Mouse (Mus musculus) layer of hippocampus, adult 18-20 months (tissue): Measurements from ENCODE around the gene Dkkl1. TPM values are rescaled to one million over a fixed set of nuclear protein-coding genes. Genes with fewer than 3 reads are reported as not detected.

ENCODE experiments used
- DNase-seq, 2 experiments: peaks; one replicate each; pipeline ENCODE4 v3.0.0; 2022; ENCODE audit warnings: low spot score in 2 of 2
- microRNA-seq, 2 experiments: library from miRNA; unstranded; fragments of <30 nt; microRNA quantifications; one replicate each; pipeline ENCODE4 v1.2.0; 2021
- total RNA-seq, 2 experiments: library from RNA; stranded (reverse); gene quantifications; 2 replicates each; pipeline ENCODE4 v1.2.3; 2021

The Dkkl1 gene
- total RNA-seq, 2 experiments from 2014 or later = 1.9 to 3.1 TPM

GRCm38 (mm10) chr7:45169495-45169894 is 42.5 kb downstream of the Dkkl1 start:
- peak in 1 of 2 experiments; percentile 78 for DNase-seq

DNA sequence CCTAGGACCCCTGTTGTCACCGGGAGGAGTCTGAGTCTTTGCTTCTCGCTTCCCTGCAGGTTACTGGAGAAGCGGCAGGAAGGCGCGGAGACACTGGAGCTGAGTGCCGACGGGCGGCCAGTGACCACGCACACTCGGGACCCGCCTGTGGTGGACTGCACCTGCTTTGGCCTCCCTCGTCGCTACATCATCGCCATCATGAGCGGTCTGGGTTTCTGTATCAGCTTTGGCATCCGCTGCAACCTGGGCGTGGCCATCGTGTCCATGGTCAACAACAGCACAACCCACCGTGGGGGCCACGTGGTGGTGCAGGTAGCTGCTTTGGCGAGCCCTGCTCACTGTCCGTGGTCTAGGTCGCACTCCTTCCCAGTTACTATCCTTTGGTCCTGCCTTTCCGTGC is 43.3 kb downstream of the Dkkl1 start:
- DNase-seq = peak in 1 of 2 experiments; percentile 22

GRCm38 (mm10) chr7:45167761-45168445 is 44.0 kb downstream of the Dkkl1 start:
- peak; percentile 77 to 84 for DNase-seq

GRCm38 (mm10) chr7:45166950-45167401 is 45.0 kb downstream of the Dkkl1 start:
- DNase-seq = peak in 1 of 2 experiments; percentile 82

- DNase-seq = no peak
Measured at GRCm38 (mm10) chr7:45165701-45166100, 46.2 kb downstream of the Dkkl1 start.

DNA sequence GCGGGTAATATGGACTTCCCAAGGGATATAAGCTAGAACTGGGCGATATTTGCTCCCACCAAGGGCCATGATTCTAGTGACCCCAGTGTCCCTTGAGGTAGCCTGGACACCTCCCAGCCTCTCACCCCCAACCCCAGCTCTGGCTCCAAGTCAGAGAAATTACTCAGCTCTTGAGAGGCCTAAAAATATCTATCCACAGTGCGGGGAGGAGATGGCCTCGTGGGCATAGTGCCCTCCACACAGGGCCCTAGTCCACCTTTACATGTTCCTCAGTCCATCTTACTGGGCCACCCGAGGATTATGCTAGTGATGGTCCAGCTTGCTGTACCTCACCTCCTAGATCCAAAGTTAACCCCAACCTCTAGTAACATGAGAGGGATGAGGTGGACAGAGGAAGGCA is 47.1 kb downstream of the Dkkl1 start:
- DNase-seq = peak in 1 of 2 experiments; percentile 30

- DNase-seq = peak in 1 of 2 experiments; percentile 74
Measured at GRCm38 (mm10) chr7:45163735-45164490, 48.0 kb downstream of the Dkkl1 start, which contains the start of gene Slc17a7. Gene Slc17a7, plus strand, starts transcription at chr7:45163949.

- no peak for DNase-seq
Measured at GRCm38 (mm10) chr7:45162996-45163615, 48.8 kb downstream of the Dkkl1 start.

DNA sequence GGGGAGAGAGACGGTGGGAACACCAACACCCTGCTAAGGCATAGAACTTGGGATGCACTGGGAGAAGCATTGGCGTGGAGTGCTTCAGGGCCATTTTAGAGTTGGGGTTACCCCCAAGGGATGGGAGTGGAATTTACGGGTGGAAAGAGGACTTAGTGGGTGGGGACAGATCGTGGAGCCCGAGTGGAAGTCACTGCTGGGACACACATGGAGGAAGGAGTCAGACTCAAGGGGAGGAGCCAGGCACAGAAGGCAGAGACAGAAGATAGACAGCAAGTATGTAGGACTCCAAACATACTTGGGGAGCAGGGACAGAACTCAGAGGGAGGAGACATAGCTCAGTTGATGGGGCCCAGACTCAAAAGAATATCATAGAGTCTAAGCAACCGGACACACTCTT is 49.4 kb downstream of the Dkkl1 start:
- peak in 1 of 2 experiments; percentile 72 for DNase-seq

GRCm38 (mm10) chr7:45161612-45162473 is 50.1 kb downstream of the Dkkl1 start:
- DNase-seq = peak; percentile 97

- DNase-seq = no peak
Measured at GRCm38 (mm10) chr7:45160866-45161265, 51.1 kb downstream of the Dkkl1 start.

DNA sequence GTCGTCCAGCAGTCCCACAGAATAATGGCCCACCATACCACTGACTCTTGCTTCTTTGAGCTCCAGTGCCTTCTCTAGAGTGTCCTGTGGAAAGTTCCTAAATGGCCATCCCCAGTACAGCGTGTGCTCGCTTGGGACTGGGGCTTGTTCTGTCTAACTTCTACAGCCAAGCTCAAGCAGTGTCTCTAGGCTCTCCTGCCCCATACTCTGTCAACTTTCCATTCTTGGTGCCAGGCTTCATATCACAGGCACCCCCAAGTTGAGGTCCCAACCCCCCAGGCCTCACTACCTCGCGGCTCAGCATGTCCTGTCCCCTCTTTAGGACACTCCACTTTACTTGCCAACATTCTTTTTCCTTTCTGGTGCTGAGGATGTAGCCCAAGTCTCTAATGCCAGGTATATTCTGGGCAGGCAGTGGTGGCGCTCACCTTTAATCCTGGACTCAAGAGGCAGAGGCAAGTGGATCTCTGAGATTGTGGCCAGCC is 51.6 kb downstream of the Dkkl1 start:
- no peak for DNase-seq

GRCm38 (mm10) chr7:45158991-45159390 is 53.0 kb downstream of the Dkkl1 start:
- no peak for DNase-seq

Small RNA genes lying within 50 kb of the gene (microRNA-seq; reads per million reads assigned to microRNA genes)
- 2.0 to 3.9 reads per million in 2 experiments for gene Mir7055

Other genes starting within 250 kb of the Dkkl1 start
- 100 to 1,000 TPM; 129 to 136 TPM for gene Cpt1c, start 237.3 kb downstream of the Dkkl1 start, total RNA-seq
- gene Prmt1, start 225.6 kb downstream of the Dkkl1 start, total RNA-seq = 100 to 1,000 TPM; 172 to 183 TPM
- 10 to 100 TPM; 41.5 to 43.7 TPM for gene Irf3, start 214.5 kb downstream of the Dkkl1 start, total RNA-seq
- gene Bcl2l12, start 213.4 kb downstream of the Dkkl1 start, total RNA-seq = 1 to 10 TPM; 3.1 TPM
- 100 to 1,000 TPM; 159 to 168 TPM for gene Scaf1, start 195.8 kb downstream of the Dkkl1 start, total RNA-seq
- gene Rras, start 194.2 kb downstream of the Dkkl1 start, total RNA-seq = 10 to 100 TPM; 11.6 to 12.9 TPM
- gene Prr12, start 159.3 kb downstream of the Dkkl1 start, total RNA-seq = 10 to 100 TPM; 75.7 to 77.5 TPM
- 10 to 100 TPM; 50.8 to 57.6 TPM for gene Nosip, start 149.7 kb downstream of the Dkkl1 start, total RNA-seq
- 1 to 10 TPM; 5.9 TPM for gene Prrg2, start 149.5 kb downstream of the Dkkl1 start, total RNA-seq
- gene Rcn3, start 119.9 kb downstream of the Dkkl1 start, total RNA-seq = 1 to 10 TPM; 7.4 to 8.5 TPM
- gene Fcgrt, start 108.3 kb downstream of the Dkkl1 start, total RNA-seq = 10 to 100 TPM; 14.8 to 18.7 TPM
- 100 to 1,000 TPM; 481 to 486 TPM for gene Rps11, start 87.7 kb downstream of the Dkkl1 start, total RNA-seq
- gene Rpl13a, start 83.4 kb downstream of the Dkkl1 start, total RNA-seq = 100 to 1,000 TPM; 866 to 870 TPM
- gene Gm45713, start 75.9 kb downstream of the Dkkl1 start, total RNA-seq = not detected
- gene Flt3l, start 75.7 kb downstream of the Dkkl1 start, total RNA-seq = 1 to 10 TPM; 6.9 to 9.5 TPM
- 10 to 100 TPM; 43.2 to 44.5 TPM for gene Pih1d1, start 57.8 kb downstream of the Dkkl1 start, total RNA-seq
- gene Aldh16a1, start 57.6 kb downstream of the Dkkl1 start, total RNA-seq = 10 to 100 TPM; 11.4 to 16.3 TPM
- 1,000 to 10,000 TPM; 1,340 to 1,403 TPM for gene Slc17a7, start 48.2 kb downstream of the Dkkl1 start, total RNA-seq
- under 1 TPM in 1 of 2 experiments, not detected in 1; 0.18 TPM for gene Gfy, start 32.6 kb downstream of the Dkkl1 start, total RNA-seq
- gene Pth2, start 31.2 kb downstream of the Dkkl1 start, total RNA-seq = not detected
- 1 to 10 TPM; 2.2 to 3.4 TPM for gene Ccdc155, start 7.3 kb downstream of the Dkkl1 start, total RNA-seq
- 1 to 10 TPM; 3.2 to 4.2 TPM for gene Tead2, start 3.6 kb upstream of the Dkkl1 start, total RNA-seq
- 1 to 10 TPM; 4.5 to 4.8 TPM for gene Cd37, start 27.0 kb upstream of the Dkkl1 start, total RNA-seq
- gene Slc6a16, start 28.9 kb upstream of the Dkkl1 start, total RNA-seq = 1 to 10 TPM; 1.3 to 2.6 TPM
- not detected for gene Slc6a21, start 65.4 kb upstream of the Dkkl1 start, total RNA-seq
- gene Trpm4, start 121.6 kb upstream of the Dkkl1 start, total RNA-seq = 10 to 100 TPM in 1 of 2 experiments, 1 to 10 TPM in 1; 9.7 to 16.2 TPM
- gene Hrc, start 123.1 kb upstream of the Dkkl1 start, total RNA-seq = under 1 TPM; 0.17 to 0.18 TPM
- gene Ppfia3, start 154.9 kb upstream of the Dkkl1 start, total RNA-seq = 100 to 1,000 TPM; 132 to 139 TPM
- gene Lin7b, start 158.4 kb upstream of the Dkkl1 start, total RNA-seq = 100 to 1,000 TPM; 134 to 144 TPM
- gene Snrnp70, start 183.6 kb upstream of the Dkkl1 start, total RNA-seq = 100 to 1,000 TPM; 364 to 405 TPM
- not detected for gene Kcna7, start 193.5 kb upstream of the Dkkl1 start, total RNA-seq
- gene Ntf5, start 201.5 kb upstream of the Dkkl1 start, total RNA-seq = not detected
- gene Lhb, start 208.7 kb upstream of the Dkkl1 start, total RNA-seq = under 1 TPM in 1 of 2 experiments, not detected in 1; 0.50 TPM
- gene Gys1, start 222.7 kb upstream of the Dkkl1 start, total RNA-seq = 10 to 100 TPM; 13.5 to 15.4 TPM
- 10 to 100 TPM; 34.6 to 37.7 TPM for gene Ruvbl2, start 225.9 kb upstream of the Dkkl1 start, total RNA-seq
- gene Ftl1, start 247.7 kb upstream of the Dkkl1 start, total RNA-seq = 100 to 1,000 TPM; 230 to 234 TPM